Mouse (Mus musculus) CH12.LX (cell line): Measurements from ENCODE around the gene Hsd17b3.

Experiments used
- CTCF ChIP-seq, 2 experiments: IDR thresholded peaks in 1 of 2; conservative IDR thresholded peaks in 1 of 2; 2 replicates each; pipeline ENCODE4 v1.5.1; 2011 to 2012; ENCODE audit warnings: low read depth in 2 of 2, low read length in 2 of 2, improper control_type of control experiment in 1 of 2, inconsistent platforms in 1 of 2, mild to moderate bottlenecking in 1 of 2, moderate library complexity in 1 of 2
- IRF4 ChIP-seq: IDR thresholded peaks from 2 replicates; pipeline ENCODE4 v1.6.1; 2014; ENCODE audit warnings: low read depth, mild to moderate bottlenecking, inconsistent platforms, low read length, improper control_type of control experiment
- MYC ChIP-seq: IDR thresholded peaks from 2 replicates; pipeline ENCODE4 v1.6.1; 2011; ENCODE audit warnings: low read depth, mild to moderate bottlenecking, improper control_type of control experiment, low read length
- TBP ChIP-seq: conservative IDR thresholded peaks from 2 replicates; pipeline ENCODE4 v1.6.1; 2011; ENCODE audit warnings: low read depth, low read length, improper control_type of control experiment
- UBTF ChIP-seq: IDR thresholded peaks from 2 replicates; pipeline ENCODE4 v1.6.1; 2012; ENCODE audit warnings: low read depth, mild to moderate bottlenecking, inconsistent platforms, low read length, improper control_type of control experiment, moderate library complexity
- ZC3H11A ChIP-seq: IDR thresholded peaks from 2 replicates; pipeline ENCODE4 v1.6.1; 2012; ENCODE audit warnings: low read depth, mild to moderate bottlenecking, inconsistent platforms, low read length, improper control_type of control experiment

DNA sequence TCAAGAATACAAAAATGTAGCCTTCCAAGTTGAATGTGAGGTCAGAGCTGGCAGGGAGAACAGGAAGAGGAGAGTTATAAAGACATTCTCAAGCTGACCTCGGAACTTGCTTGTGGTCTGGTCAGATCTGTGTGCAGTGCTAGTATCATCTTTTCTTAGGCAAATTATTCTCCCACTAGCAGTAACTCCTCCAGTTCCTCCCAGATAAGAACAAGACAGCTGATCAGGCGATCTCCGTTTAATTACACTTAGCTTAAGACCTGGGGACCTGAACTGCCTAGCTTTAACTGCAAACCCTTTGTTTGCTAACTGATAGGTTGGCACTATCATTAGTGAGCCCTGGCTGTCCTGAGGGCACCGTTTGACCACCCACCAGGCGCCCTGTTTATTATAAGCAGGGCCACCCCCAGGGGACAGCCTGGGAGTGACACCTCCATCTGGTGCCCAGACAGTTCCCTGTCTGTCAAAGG lies 19.4 kb upstream of the Hsd17b3 start:
- TF ChIP-seq CTCF (conservative IDR thresholded peaks at IDR 0.05 in 1 of 2, IDR thresholded peaks at IDR 0.05 in 1 of 2; ENCODE audit: low read depth in 2 of 2, low read length in 2 of 2) (no peak), MYC (no peak), UBTF (no peak), IRF4 (no peak), ZC3H11A (no peak), TBP (no peak)
